Mouse (Mus musculus): Measurements from ENCODE around the gene Sipa1l1. TPM values are rescaled to one million over a fixed set of nuclear protein-coding genes. Genes with fewer than 3 reads are reported as not detected.

The Sipa1l1 gene
- polyA plus RNA-seq, 1 experiment = 38.0 TPM

- H3K4me1 ChIP-seq (ENCODE audit: control insufficient read depth, insufficient read depth, low read length) = no peaks in the 10 kb centered on the region
- no peak overlapping the region for H3K4me3 ChIP-seq (ENCODE audit: insufficient read depth, low read length)
- H3K27ac ChIP-seq (ENCODE audit: insufficient read depth, low read length) = no peak overlapping the region
- TF ChIP-seq CTCF (IDR thresholded peaks at IDR 0.05; ENCODE audit: borderline replicate concordance, insufficient read depth, low read length) = no peak
- TF ChIP-seq POLR2A (IDR thresholded peaks at IDR 0.05; ENCODE audit: low read depth, low read length) = no peak
Observed at GRCm38 (mm10) chr12:82356476-82356875, 187.4 kb downstream of the Sipa1l1 start.

GRCm38 (mm10) chr12:82357431-82357830 lies 188.3 kb downstream of the Sipa1l1 start:
- TF ChIP-seq POLR2A (IDR thresholded peaks at IDR 0.05; ENCODE audit: low read depth, low read length) = no peak
- no peak for TF ChIP-seq CTCF (IDR thresholded peaks at IDR 0.05; ENCODE audit: borderline replicate concordance, insufficient read depth, low read length)
- no peaks in the 10 kb centered on the region for H3K4me1 ChIP-seq (ENCODE audit: control insufficient read depth, insufficient read depth, low read length)
- H3K27ac ChIP-seq (ENCODE audit: insufficient read depth, low read length) = no peak overlapping the region

GRCm38 (mm10) chr12:82362796-82363195 lies 193.7 kb downstream of the Sipa1l1 start:
- TF ChIP-seq POLR2A (IDR thresholded peaks at IDR 0.05; ENCODE audit: low read depth, low read length) (no peak), CTCF (IDR thresholded peaks at IDR 0.05; ENCODE audit: borderline replicate concordance, insufficient read depth, low read length) (no peak)
- Histone ChIP-seq H3K27ac (ENCODE audit: insufficient read depth, low read length) (no peak overlapping the region), H3K4me3 (ENCODE audit: insufficient read depth, low read length) (no peak overlapping the region), H3K4me1 (ENCODE audit: control insufficient read depth, insufficient read depth, low read length) (no peaks in the 10 kb centered on the region)

More at GRCm38 (mm10) chr12:82357431-82357830, 188.3 kb downstream of the Sipa1l1 start:
- H3K4me3 ChIP-seq (ENCODE audit: insufficient read depth, low read length) = no peak overlapping the region

- no peak overlapping the region for H3K4me3 ChIP-seq (ENCODE audit: insufficient read depth, low read length)
- H3K4me1 ChIP-seq (ENCODE audit: control insufficient read depth, insufficient read depth, low read length) = no peaks in the 10 kb centered on the region
- no peak for TF ChIP-seq POLR2A (IDR thresholded peaks at IDR 0.05; ENCODE audit: low read depth, low read length)
- no peak for TF ChIP-seq CTCF (IDR thresholded peaks at IDR 0.05; ENCODE audit: borderline replicate concordance, insufficient read depth, low read length)
- no peak overlapping the region for H3K27ac ChIP-seq (ENCODE audit: insufficient read depth, low read length)
Observed at GRCm38 (mm10) chr12:82364186-82364585, 195.1 kb downstream of the Sipa1l1 start.

GRCm38 (mm10) chr12:82365276-82365875 lies 196.3 kb downstream of the Sipa1l1 start:
- Histone ChIP-seq H3K4me3 (ENCODE audit: insufficient read depth, low read length) (no peak overlapping the region), H3K4me1 (ENCODE audit: control insufficient read depth, insufficient read depth, low read length) (no peaks in the 10 kb centered on the region), H3K27ac (ENCODE audit: insufficient read depth, low read length) (no peak overlapping the region)
- no peak for TF ChIP-seq POLR2A (IDR thresholded peaks at IDR 0.05; ENCODE audit: low read depth, low read length)

- Histone ChIP-seq H3K4me1 (ENCODE audit: control insufficient read depth, insufficient read depth, low read length) (no peaks in the 10 kb centered on the region), H3K4me3 (ENCODE audit: insufficient read depth, low read length) (no peak overlapping the region), H3K27ac (ENCODE audit: insufficient read depth, low read length) (no peak overlapping the region)
- TF ChIP-seq POLR2A (IDR thresholded peaks at IDR 0.05; ENCODE audit: low read depth, low read length) (no peak), CTCF (IDR thresholded peaks at IDR 0.05; ENCODE audit: borderline replicate concordance, insufficient read depth, low read length) (no peak)
Observed at GRCm38 (mm10) chr12:82366754-82367153, 197.6 kb downstream of the Sipa1l1 start.

- Histone ChIP-seq H3K27ac (ENCODE audit: insufficient read depth, low read length) (no peak overlapping the region), H3K4me1 (ENCODE audit: control insufficient read depth, insufficient read depth, low read length) (no peaks in the 10 kb centered on the region), H3K4me3 (ENCODE audit: insufficient read depth, low read length) (no peak overlapping the region)
- TF ChIP-seq POLR2A (IDR thresholded peaks at IDR 0.05; ENCODE audit: low read depth, low read length) (no peak), CTCF (IDR thresholded peaks at IDR 0.05; ENCODE audit: borderline replicate concordance, insufficient read depth, low read length) (no peak)
Observed at GRCm38 (mm10) chr12:82367345-82367744, 198.2 kb downstream of the Sipa1l1 start.

- no peak overlapping the region for H3K4me3 ChIP-seq (ENCODE audit: insufficient read depth, low read length)
- no peak for TF ChIP-seq POLR2A (IDR thresholded peaks at IDR 0.05; ENCODE audit: low read depth, low read length)
- no peak for TF ChIP-seq CTCF (IDR thresholded peaks at IDR 0.05; ENCODE audit: borderline replicate concordance, insufficient read depth, low read length)
- H3K27ac ChIP-seq (ENCODE audit: insufficient read depth, low read length) = no peak overlapping the region
- no peaks in the 10 kb centered on the region for H3K4me1 ChIP-seq (ENCODE audit: control insufficient read depth, insufficient read depth, low read length)
Observed at GRCm38 (mm10) chr12:82367986-82368385, 198.9 kb downstream of the Sipa1l1 start.

- no peak overlapping the region for H3K27ac ChIP-seq (ENCODE audit: insufficient read depth, low read length)
- peaks cover 8% of the 10 kb centered on the region for H3K4me1 ChIP-seq (ENCODE audit: control insufficient read depth, insufficient read depth, low read length)
- TF ChIP-seq POLR2A (IDR thresholded peaks at IDR 0.05; ENCODE audit: low read depth, low read length) (no peak), CTCF (IDR thresholded peaks at IDR 0.05; ENCODE audit: borderline replicate concordance, insufficient read depth, low read length) (no peak)
- H3K4me3 ChIP-seq (ENCODE audit: insufficient read depth, low read length) = no peak overlapping the region
Observed at GRCm38 (mm10) chr12:82369402-82370160, 200.5 kb downstream of the Sipa1l1 start.

GRCm38 (mm10) chr12:82371266-82371665 lies 202.1 kb downstream of the Sipa1l1 start:
- Histone ChIP-seq H3K4me3 (ENCODE audit: insufficient read depth, low read length) (no peak overlapping the region), H3K4me1 (ENCODE audit: control insufficient read depth, insufficient read depth, low read length) (peaks cover 8% of the 10 kb centered on the region), H3K27ac (ENCODE audit: insufficient read depth, low read length) (no peak overlapping the region)
- TF ChIP-seq CTCF (IDR thresholded peaks at IDR 0.05; ENCODE audit: borderline replicate concordance, insufficient read depth, low read length) = no peak

Measured in embryonic fibroblast, embryonic 13.5 days (primary cell).